Mouse (Mus musculus) kidney, postnatal 14 days (tissue): Measurements from ENCODE around the gene Zp1.

Experiments used
- DNase-seq: peaks from one replicate; pipeline ENCODE4 v3.0.0; 2022; ENCODE audit warnings: mixed read lengths

The Zp1 gene

GRCm38 (mm10) chr19:10920532-10920931, at the start of gene Zp1:
Gene Zp1 (minus strand): TSS chr19:10920632.
- no peak for DNase-seq

GRCm38 (mm10) chr19:10968578-10968977, 48.1 kb upstream of the Zp1 start:
- DNase-seq, result no peak

- no peak for DNase-seq
These were observed 45.3 kb upstream of the Zp1 start for GRCm38 (mm10) chr19:10965721-10966120.

- DNase-seq, result no peak
These were observed 39.5 kb upstream of the Zp1 start for GRCm38 (mm10) chr19:10959978-10960346.

- DNase-seq, result peak; percentile 65
These were observed 38.9 kb upstream of the Zp1 start for GRCm38 (mm10) chr19:10959085-10959977.

GRCm38 (mm10) chr19:10952021-10952939, 31.8 kb upstream of the Zp1 start:
- DNase-seq, result peak; percentile 58

GRCm38 (mm10) chr19:10949558-10949957, 29.1 kb upstream of the Zp1 start:
- no peak for DNase-seq

GRCm38 (mm10) chr19:10949112-10949511, 28.7 kb upstream of the Zp1 start, which contains the start of gene Ccdc86:
Gene Ccdc86 (minus strand): TSS chr19:10949266.
- DNase-seq, result peak; percentile 97

GRCm38 (mm10) chr19:10948416-10948815, 28.0 kb upstream of the Zp1 start:
- no peak for DNase-seq

- no peak for DNase-seq
These were observed 26.8 kb upstream of the Zp1 start for GRCm38 (mm10) chr19:10947219-10947618.

- DNase-seq, result no peak
These were observed 26.1 kb upstream of the Zp1 start for GRCm38 (mm10) chr19:10946506-10946905.

- no peak for DNase-seq
These were observed 23.5 kb upstream of the Zp1 start for GRCm38 (mm10) chr19:10943955-10944354.

GRCm38 (mm10) chr19:10940801-10941457, 20.5 kb upstream of the Zp1 start:
- DNase-seq, result peak; percentile 19

GRCm38 (mm10) chr19:10940097-10940800, 19.8 kb upstream of the Zp1 start:
- DNase-seq, result peak; percentile 80

- no peak for DNase-seq
These were observed 18.3 kb upstream of the Zp1 start for GRCm38 (mm10) chr19:10938771-10939170.

GRCm38 (mm10) chr19:10937110-10937563, 16.7 kb upstream of the Zp1 start, which contains the start of gene Ptgdr2:
Gene Ptgdr2 (plus strand): TSS chr19:10937160.
- DNase-seq, result no peak

GRCm38 (mm10) chr19:10936077-10936476, 15.6 kb upstream of the Zp1 start:
- DNase-seq, result no peak

- DNase-seq, result no peak
These were observed 14.6 kb upstream of the Zp1 start for GRCm38 (mm10) chr19:10935029-10935428.

- no peak for DNase-seq
These were observed 10.2 kb upstream of the Zp1 start for GRCm38 (mm10) chr19:10930641-10931040.

GRCm38 (mm10) chr19:10926666-10927065, 6.2 kb upstream of the Zp1 start:
- DNase-seq, result no peak

- DNase-seq, result peak; percentile 49
These were observed 5.7 kb upstream of the Zp1 start for GRCm38 (mm10) chr19:10926123-10926621.

- no peak for DNase-seq
These were observed 3.8 kb upstream of the Zp1 start for GRCm38 (mm10) chr19:10924220-10924619.
